Mouse (Mus musculus) naive thymus-derived CD4-positive, alpha-beta T cell, adult 5 months (primary cell): ENCODE data around the gene Ppip5k2. TPM values are rescaled to one million over a fixed set of nuclear protein-coding genes. Genes with fewer than 3 reads are reported as not detected.

Source experiments
- polyA plus RNA-seq: library from polyadenylated mRNA; unstranded; fragments of 100-300 nt; shearing (Covaris generic); gene quantifications from one replicate; pipeline ENCODE4 v1.2.1, GENCODE M21; 2017

Ppip5k2 gene
- polyA plus RNA-seq: 43.5 TPM

GRCm38 (mm10) chr1:97769904-97770753, at the start of gene Ppip5k2, which contains the start of gene Gin1:
Gene Ppip5k2 (minus strand): TSS chr1:97770411.
Gene Gin1 (plus strand): TSS chr1:97770172.

DNA sequence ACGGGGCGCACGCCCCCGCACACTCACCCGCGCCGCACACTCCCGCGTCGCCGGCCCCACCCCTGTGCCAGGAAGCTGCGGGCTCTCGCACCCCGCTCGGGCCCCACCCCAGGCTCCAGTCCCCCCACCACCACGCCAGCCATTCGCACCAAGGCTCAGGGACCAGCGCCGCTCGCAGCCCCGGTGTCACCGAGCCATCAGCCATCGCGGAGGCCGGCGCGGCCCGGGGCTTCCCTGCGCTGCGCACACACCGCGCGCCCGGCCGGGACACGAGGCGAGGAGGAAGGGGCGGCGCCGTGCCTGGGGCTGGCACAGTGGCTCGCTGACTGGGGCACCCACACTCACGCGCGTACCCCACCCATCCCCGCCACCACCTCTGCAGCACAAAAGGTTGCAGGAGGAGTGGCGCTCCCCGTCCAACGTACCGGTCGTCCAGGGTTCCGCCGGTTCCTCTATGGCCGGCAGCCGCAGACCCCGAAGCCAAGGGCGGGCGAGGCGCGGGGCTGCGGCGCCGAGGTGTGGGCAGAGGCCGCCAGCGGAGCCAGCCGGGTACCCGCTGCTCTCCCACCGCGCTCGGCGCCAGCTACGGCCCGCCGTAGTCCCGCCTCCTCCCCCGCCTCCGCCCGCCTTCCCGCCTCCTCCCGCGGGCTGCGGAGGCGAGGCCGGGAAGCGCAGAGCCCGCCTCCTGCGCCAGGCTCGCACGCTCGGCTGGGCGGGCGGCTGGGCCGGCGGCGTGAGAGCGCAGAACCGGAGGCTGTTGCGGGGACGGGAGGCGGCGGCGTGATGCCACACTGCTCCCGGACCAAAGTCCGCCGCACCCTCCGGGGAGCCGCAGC, 108.6 kb downstream of the Ppip5k2 start, which contains the start of gene D1Ertd622e:
D1Ertd622e (minus strand) TSS at position 669 of the 836 bp plus-strand sequence.

Other genes with a start within 250 kb of the Ppip5k2 start
- gene D1Ertd622e, start 108.3 kb downstream of the Ppip5k2 start, polyA plus RNA-seq: 35.3 TPM
- gene Gin1, start 239 bp downstream of the Ppip5k2 start, polyA plus RNA-seq: 16.0 TPM